Mouse (Mus musculus): ENCODE data around the gene Gigyf1.

GRCm38 (mm10) chr5:137511706-137512105 lies 6.6 kb upstream of the Gigyf1 start:
- TF ChIP-seq ZC3H11A (IDR thresholded peaks at IDR 0.05; ENCODE audit: borderline replicate concordance, low read depth, low read length) (no peak), CHD2 (IDR thresholded peaks at IDR 0.05; ENCODE audit: low read depth, low read length) (no peak), HCFC1 (IDR thresholded peaks at IDR 0.05; ENCODE audit: borderline replicate concordance, insufficient read depth, low read length) (no peak)
